Mouse (Mus musculus) intestine, embryonic 16.5 days (tissue): ENCODE results near the gene Sult5a1. TPM values are rescaled to one million over a fixed set of nuclear protein-coding genes. Genes with fewer than 3 reads are reported as not detected.

Source experiments
- ATAC-seq: fragments of 200-750 bp; cut with Nextera tagmentation; 2 replicates; pipeline ENCODE4 v1.8.0; 2017; ENCODE audit warnings: moderate TSS enrichment, moderate library complexity
- H3K27ac ChIP-seq: fragments of 300-500 bp; sonication (generic); 2 replicates; pipeline ENCODE4 v1.5.1; 2014; ENCODE audit warnings: mild to moderate bottlenecking, low read length
- H3K27me3 ChIP-seq: fragments of 300-500 bp; sonication (generic); replicated peaks from 2 replicates; pipeline ENCODE4 v1.6.1; 2014; ENCODE audit warnings: low read length, control low read depth, mixed read lengths; ENCODE audit not compliant: control insufficient read depth, insufficient read depth
- H3K36me3 ChIP-seq: fragments of 300-500 bp; sonication (generic); 2 replicates; pipeline ENCODE4 v1.6.1; 2014; ENCODE audit warnings: low read length, control low read depth; ENCODE audit not compliant: control insufficient read depth, insufficient read depth
- H3K4me1 ChIP-seq: fragments of 300-500 bp; sonication (generic); 2 replicates; pipeline ENCODE4 v1.6.1; 2014; ENCODE audit warnings: low read length, control low read depth, mixed read lengths; ENCODE audit not compliant: control insufficient read depth, insufficient read depth
- H3K4me2 ChIP-seq: fragments of 300-500 bp; sonication (generic); 2 replicates; pipeline ENCODE4 v1.6.1; 2014; ENCODE audit warnings: low read depth, low read length, control low read depth
- H3K4me3 ChIP-seq: fragments of 300-500 bp; sonication (generic); 2 replicates; pipeline ENCODE4 v1.5.1; 2014; ENCODE audit warnings: mild to moderate bottlenecking, low read length
- H3K9ac ChIP-seq: fragments of 300-500 bp; sonication (generic); 2 replicates; pipeline ENCODE4 v1.6.1; 2014; ENCODE audit warnings: low read depth, low read length
- H3K9me3 ChIP-seq: fragments of 300-500 bp; sonication (generic); 2 replicates; pipeline ENCODE4 v1.6.1; 2016; ENCODE audit warnings: low read length, control low read depth; ENCODE audit not compliant: control insufficient read depth
- WGBS: fragments of 180-500 bp; shearing (Covaris S2); extraction: QIAGEN DNeasy Blood & Tissue Kit; methylation state at CpG from one replicate; pipeline ENCODE4 v1.1.7; 2014; 5-methylcytosine and 5-hydroxymethylcytosine counted together
- polyA plus RNA-seq: library from polyadenylated mRNA; unstranded; fragments of >200 nt; fragmentation: Nextera tagmentation; extraction: Ambion mirVana; gene quantifications from 2 replicates; pipeline ENCODE4 v1.2.1, GENCODE M21; 2015

Sult5a1 gene
- polyA plus RNA-seq, 1 experiment from 2014 or later = 9.3 TPM

- WGBS = 61% methylated on average over 4 of the region's 4 CpGs
- H3K27me3 ChIP-seq = no peaks in the 10 kb centered on the region
- peaks cover 16% of the 10 kb centered on the region for H3K4me1 ChIP-seq
- H3K4me2 ChIP-seq = no peak overlapping the region
- no peaks in the 10 kb centered on the region for H3K36me3 ChIP-seq
- H3K9ac ChIP-seq = no peak overlapping the region
- peak overlapping the region; percentile 78; the same call in 1 of the 2 replicates for H3K27ac ChIP-seq
- no peaks in the 10 kb centered on the region for H3K9me3 ChIP-seq
- H3K4me3 ChIP-seq = no peak overlapping the region
- ATAC-seq = no peak
Observed at GRCm38 (mm10) chr8:123138741-123139140, 19.4 kb downstream of the Sult5a1 start.

DNA sequence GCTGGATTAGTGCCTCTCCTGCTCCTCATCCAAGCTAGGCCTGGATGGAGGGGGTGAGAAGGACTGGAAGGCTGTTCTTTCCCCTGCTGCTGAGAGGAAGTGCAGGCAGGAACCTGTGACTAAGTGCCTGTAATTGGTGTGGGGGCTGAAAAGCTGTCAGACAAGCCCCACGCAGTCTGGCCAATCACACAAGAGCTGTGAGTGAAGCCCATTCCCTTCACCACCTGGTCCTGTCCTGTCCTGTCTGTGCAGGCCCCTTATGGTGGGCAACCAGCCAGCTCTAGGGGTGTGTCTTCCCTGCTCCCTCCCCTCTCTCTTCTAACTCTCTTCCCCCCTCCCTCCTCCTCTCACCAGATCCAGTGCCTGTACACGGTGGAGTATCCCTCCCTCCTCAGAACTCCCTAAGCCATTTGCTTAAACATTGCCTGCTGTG lies 20.5 kb downstream of the Sult5a1 start:
- peak; percentile 87 for ATAC-seq
- Histone ChIP-seq H3K4me2 (no peak overlapping the region), H3K9ac (no peak overlapping the region)

DNA sequence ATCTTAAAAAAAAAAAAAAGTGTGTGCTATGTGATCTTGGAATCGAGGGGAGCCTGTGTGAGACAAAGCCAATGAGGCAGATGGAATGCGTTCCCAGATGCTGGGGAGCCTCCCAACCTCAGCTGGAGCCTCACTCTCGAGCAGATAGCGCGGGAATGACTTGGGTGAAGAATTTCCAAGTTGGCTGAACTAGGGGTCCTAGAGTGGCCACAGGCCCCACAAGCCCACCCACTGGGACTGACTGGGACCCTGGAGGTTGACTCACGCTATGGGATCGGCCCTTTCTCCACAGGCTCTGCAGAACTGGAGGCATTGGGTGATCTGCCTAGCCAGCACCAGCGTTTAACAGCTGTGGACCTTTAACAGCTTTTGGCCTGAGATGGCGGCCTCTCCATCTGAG lies 21.8 kb downstream of the Sult5a1 start:
- Histone ChIP-seq H3K27me3 (no peaks in the 10 kb centered on the region), H3K27ac (no peak overlapping the region), H3K9me3 (no peaks in the 10 kb centered on the region), H3K4me1 (peaks cover 14% of the 10 kb centered on the region), H3K9ac (no peak overlapping the region), H3K4me3 (no peak overlapping the region), H3K36me3 (no peaks in the 10 kb centered on the region), H3K4me2 (no peak overlapping the region)
- no peak for ATAC-seq
- 76% methylated on average over 9 of the region's 9 CpGs for WGBS

More for the DNA sequence above, 20.5 kb downstream of the Sult5a1 start:
- Histone ChIP-seq H3K4me3 (no peak overlapping the region), H3K36me3 (no peaks in the 10 kb centered on the region), H3K9me3 (no peaks in the 10 kb centered on the region), H3K27ac (peak overlapping the region; percentile 78), H3K27me3 (no peaks in the 10 kb centered on the region), H3K4me1 (peaks cover 15% of the 10 kb centered on the region)
- WGBS = 21% methylated on average over 2 of the region's 2 CpGs

DNA sequence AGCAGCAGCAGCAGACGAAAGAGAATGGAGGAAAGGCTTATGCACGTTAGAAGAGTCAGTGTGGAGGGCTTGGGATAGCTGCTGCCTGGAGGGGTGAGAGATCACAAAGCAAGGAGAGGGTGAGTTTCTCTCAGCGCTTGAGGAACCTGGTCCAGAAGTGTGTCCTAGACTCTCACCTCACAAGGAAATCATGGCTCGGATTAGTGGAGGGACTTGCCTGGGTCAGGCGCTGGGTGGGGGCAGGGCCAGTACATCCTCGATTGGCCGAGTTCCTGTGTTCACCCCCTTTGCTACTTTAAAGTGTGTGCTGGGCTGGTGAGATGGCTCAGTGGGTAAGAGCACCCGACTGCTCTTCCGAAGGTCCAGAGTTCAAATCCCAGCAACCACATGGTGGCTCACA lies 22.3 kb downstream of the Sult5a1 start:
- Histone ChIP-seq H3K27ac (no peak overlapping the region), H3K36me3 (no peaks in the 10 kb centered on the region), H3K4me3 (no peak overlapping the region), H3K27me3 (no peaks in the 10 kb centered on the region), H3K9me3 (no peaks in the 10 kb centered on the region), H3K4me2 (no peak overlapping the region), H3K9ac (no peak overlapping the region), H3K4me1 (peaks cover 14% of the 10 kb centered on the region)
- WGBS = 50% methylated on average over 9 of the region's 9 CpGs
- ATAC-seq = no peak

- H3K9me3 ChIP-seq = no peaks in the 10 kb centered on the region
- no peak overlapping the region for H3K9ac ChIP-seq
- H3K27ac ChIP-seq = no peak overlapping the region
- no peak for ATAC-seq
- no peak overlapping the region for H3K4me3 ChIP-seq
- peaks cover 14% of the 10 kb centered on the region for H3K4me1 ChIP-seq
- no peaks in the 10 kb centered on the region for H3K36me3 ChIP-seq
- no peak overlapping the region for H3K4me2 ChIP-seq
- no peaks in the 10 kb centered on the region for H3K27me3 ChIP-seq
- WGBS = 32% methylated on average over 7 of the region's 7 CpGs
Observed at GRCm38 (mm10) chr8:123135406-123135805, 22.7 kb downstream of the Sult5a1 start.

DNA sequence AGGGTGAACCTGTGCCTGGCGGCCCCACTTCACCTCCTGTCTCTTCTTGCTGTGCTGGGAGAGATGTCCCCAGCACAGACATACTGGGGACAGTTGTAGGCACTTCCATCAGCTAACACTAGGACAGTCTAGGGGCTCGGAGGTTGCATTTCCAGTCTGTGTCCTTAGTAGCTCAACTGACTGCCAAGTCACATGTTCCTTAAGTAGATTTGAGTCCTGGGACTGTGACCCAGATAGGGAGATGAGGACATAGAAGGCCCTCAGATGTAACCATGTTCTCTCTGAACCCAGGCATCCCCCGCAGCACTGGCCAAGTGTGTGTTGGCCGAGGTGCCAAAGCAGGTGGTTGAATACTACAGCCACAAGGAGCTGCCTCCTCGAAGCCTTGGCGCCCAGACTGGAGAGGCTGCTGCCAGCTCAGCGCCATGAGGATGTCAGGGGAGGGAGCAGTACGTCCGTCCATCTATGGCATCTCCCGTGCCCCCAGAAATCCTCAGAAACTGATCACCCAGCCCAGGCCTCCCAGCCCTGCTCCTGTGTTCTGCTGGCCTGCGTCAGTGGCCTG lies 23.9 kb downstream of the Sult5a1 start:
- Histone ChIP-seq H3K27ac (no peak overlapping the region), H3K36me3 (no peaks in the 10 kb centered on the region), H3K4me2 (no peak overlapping the region), H3K4me3 (no peak overlapping the region), H3K4me1 (peaks cover 14% of the 10 kb centered on the region), H3K9ac (no peak overlapping the region), H3K9me3 (no peaks in the 10 kb centered on the region), H3K27me3 (no peaks in the 10 kb centered on the region)
- WGBS = 90% methylated on average over 11 of the region's 11 CpGs
- ATAC-seq = no peak

GRCm38 (mm10) chr8:123132953-123133352 lies 25.2 kb downstream of the Sult5a1 start:
- H3K4me2 ChIP-seq = no peak overlapping the region
- H3K9me3 ChIP-seq = no peaks in the 10 kb centered on the region
- H3K4me3 ChIP-seq = no peak overlapping the region
- WGBS = 94% methylated on average over 2 of the region's 2 CpGs
- H3K27ac ChIP-seq = no peak overlapping the region
- no peaks in the 10 kb centered on the region for H3K36me3 ChIP-seq
- H3K4me1 ChIP-seq = peaks cover 10% of the 10 kb centered on the region
- ATAC-seq = no peak
- no peak overlapping the region for H3K9ac ChIP-seq
- H3K27me3 ChIP-seq = no peaks in the 10 kb centered on the region

- no peak overlapping the region for H3K4me3 ChIP-seq
- H3K27me3 ChIP-seq = no peaks in the 10 kb centered on the region
- 48% methylated on average over 9 of the region's 9 CpGs for WGBS
- no peak for ATAC-seq
- no peaks in the 10 kb centered on the region for H3K9me3 ChIP-seq
- no peak overlapping the region for H3K27ac ChIP-seq
- peaks cover 8% of the 10 kb centered on the region for H3K4me1 ChIP-seq
- no peak overlapping the region for H3K4me2 ChIP-seq
- no peak overlapping the region for H3K9ac ChIP-seq
- H3K36me3 ChIP-seq = no peaks in the 10 kb centered on the region
Observed at GRCm38 (mm10) chr8:123131041-123131440, 27.1 kb downstream of the Sult5a1 start.

- Histone ChIP-seq H3K4me2 (peak overlapping the region; percentile 45), H3K4me3 (peak overlapping the region; percentile 29), H3K27me3 (no peaks in the 10 kb centered on the region), H3K4me1 (peaks cover 9% of the 10 kb centered on the region; the same call in 1 of the 2 replicates), H3K27ac (no peak overlapping the region), H3K9me3 (no peaks in the 10 kb centered on the region), H3K36me3 (no peaks in the 10 kb centered on the region), H3K9ac (0 out of 2 replicates have a peak overlapping the region, but pooled peaks have one; percentile 10)
- WGBS = 7% methylated on average over 19 of the region's 19 CpGs
- ATAC-seq = peak; percentile 90
Observed at GRCm38 (mm10) chr8:123126193-123126816, 31.8 kb downstream of the Sult5a1 start.
